Mouse (Mus musculus): ENCODE data around the gene Tas1r2. TPM values are rescaled to one million over a fixed set of nuclear protein-coding genes. Genes with fewer than 3 reads are reported as not detected.

Gene Tas1r2
- not detected for total RNA-seq (2021)
- long read RNA-seq, experiment 1: 0 reads
- long read RNA-seq, experiment 2: 0 reads

DNA sequence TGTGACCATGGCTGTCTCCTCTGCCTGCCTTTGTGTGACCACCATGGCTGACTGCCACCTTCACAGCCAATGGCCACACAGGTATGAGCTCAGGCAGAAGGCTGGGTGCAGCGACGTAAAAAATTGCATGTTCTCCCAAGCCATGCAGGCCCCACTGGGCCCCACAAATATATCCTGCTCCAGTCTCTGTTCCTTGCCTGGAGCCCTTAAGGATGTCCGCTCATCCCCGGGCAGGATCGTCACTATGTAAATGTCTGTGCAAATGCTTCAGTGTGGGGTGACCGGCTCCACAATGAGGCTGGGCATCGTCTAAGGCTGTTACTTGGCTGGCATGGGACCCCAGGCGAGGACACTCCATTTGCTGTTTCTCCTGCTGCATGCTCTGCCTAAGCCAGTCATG, at the start of gene Tas1r2:
TSS of gene Tas1r2 (plus strand) at position 301 of the 400 bp plus-strand sequence.
- intact Hi-C loops (cut with DNase I): no loop called here
- DNase-seq (ENCODE audit: extremely low spot score in 1 of 2, low spot score in 2 of 2): no peak
- TF ChIP-seq CTCF (IDR thresholded peaks at IDR 0.05): no peak
- Histone ChIP-seq H3K27ac (no peak within 1 kb of the TSS), H3K4me3 (no peak within 1 kb of the TSS)

DNA sequence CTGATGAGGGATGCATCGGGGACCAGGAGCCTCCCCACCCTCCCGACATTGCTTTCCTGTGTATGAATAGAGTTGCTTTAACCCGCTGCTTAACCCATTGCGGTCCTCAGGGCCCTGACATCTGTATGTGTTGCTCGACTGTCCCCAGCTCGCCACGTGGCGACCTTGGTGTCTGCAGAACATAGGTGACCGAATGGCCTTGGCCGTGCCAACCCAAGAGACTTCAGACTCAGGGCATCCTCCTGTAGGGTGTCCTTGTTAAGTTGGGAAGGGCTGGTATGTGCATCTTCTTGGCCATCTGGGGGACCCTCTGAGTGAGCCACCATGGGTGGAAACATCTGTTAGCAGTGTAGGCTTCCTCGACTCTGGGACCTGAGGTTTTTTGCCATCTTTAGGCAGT, 48.1 kb upstream of the Tas1r2 start:
- no peak for TF ChIP-seq CTCF (IDR thresholded peaks at IDR 0.05)
- Histone ChIP-seq H3K4me3 (no peak overlapping the region), H3K27ac (no peak overlapping the region)
- intact Hi-C loops (cut with DNase I): no loop called here
- DNase-seq (ENCODE audit: extremely low spot score in 1 of 2, low spot score in 2 of 2): no peak

DNA sequence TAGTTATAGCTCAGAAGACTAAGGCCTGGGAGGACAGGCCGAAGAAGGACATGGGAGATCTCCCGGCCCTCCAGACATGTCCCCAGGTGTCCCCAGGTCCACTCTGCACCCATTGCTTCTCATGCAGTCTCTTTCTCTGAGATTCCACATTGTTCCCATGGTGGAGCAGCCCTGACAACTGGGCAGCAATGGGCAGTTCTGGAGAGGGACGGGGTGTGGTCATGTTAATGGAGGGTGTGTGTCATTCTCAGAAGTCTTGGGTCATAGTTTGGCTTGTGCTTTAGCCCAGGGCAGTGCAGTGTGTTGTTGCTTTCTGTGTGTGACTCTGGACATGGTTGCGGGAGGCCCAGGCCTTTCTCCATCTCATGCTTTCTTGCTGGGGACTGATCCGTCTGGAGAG, 46.6 kb upstream of the Tas1r2 start:
- H3K27ac ChIP-seq: no peak overlapping the region
- intact Hi-C loops (cut with DNase I): no loop called here
- no peak overlapping the region for H3K4me3 ChIP-seq
- DNase-seq (ENCODE audit: extremely low spot score in 1 of 2, low spot score in 2 of 2): no peak
- TF ChIP-seq CTCF (IDR thresholded peaks at IDR 0.05): no peak

DNA sequence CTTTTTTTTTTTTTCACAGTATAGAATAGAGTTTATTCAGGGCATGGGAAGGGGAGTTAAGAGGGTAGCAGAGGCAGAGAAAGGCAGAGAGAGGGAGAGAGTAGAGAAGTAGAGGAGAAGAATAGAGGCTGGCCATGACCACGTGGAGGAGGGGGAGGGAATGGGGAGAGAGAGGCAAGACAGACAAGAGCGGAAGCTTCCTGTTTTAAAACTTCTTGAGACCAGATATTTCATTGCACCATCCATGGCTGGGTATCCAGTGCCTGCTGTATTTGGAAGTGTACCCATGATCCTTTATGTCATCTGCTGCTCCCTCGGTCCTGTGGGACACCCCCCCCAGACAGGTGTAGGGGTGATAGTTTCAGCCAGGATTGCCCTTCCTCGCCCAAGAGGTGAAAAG, 44.4 kb upstream of the Tas1r2 start:
- intact Hi-C loops (cut with DNase I): no loop called here
- Histone ChIP-seq H3K27ac (no peak overlapping the region), H3K4me3 (no peak overlapping the region)
- no peak for DNase-seq (ENCODE audit: extremely low spot score in 1 of 2, low spot score in 2 of 2)
- TF ChIP-seq CTCF (IDR thresholded peaks at IDR 0.05): no peak

DNA sequence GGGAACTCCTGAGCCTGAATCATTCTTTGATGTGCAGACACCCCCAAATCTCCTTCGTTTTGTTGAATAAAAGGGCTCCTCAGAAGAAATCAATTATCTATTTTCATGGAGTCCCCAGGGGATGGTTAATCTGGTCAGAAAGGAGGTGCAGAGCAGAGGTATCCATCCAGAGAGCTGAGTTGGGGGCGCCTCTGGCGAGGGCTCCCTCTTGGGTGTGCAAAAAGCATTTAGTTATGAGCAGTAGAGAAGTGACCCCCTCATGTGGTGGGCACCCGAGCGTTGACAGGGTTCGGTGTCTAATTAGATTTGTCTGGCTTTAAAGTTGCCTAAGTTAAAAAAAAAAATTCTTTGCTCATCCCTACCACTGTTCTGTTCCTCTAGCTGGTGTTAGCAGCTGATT, 42.4 kb upstream of the Tas1r2 start:
- Histone ChIP-seq H3K4me3 (no peak overlapping the region), H3K27ac (no peak overlapping the region)
- intact Hi-C loops (cut with DNase I): loop anchor here (2.0 kb wide), 2 partner anchors 36 to 140 kb away; no protein-coding TSS in a partner anchor
- TF ChIP-seq CTCF (IDR thresholded peaks at IDR 0.05): no peak
- no peak for DNase-seq (ENCODE audit: extremely low spot score in 1 of 2, low spot score in 2 of 2)

DNA sequence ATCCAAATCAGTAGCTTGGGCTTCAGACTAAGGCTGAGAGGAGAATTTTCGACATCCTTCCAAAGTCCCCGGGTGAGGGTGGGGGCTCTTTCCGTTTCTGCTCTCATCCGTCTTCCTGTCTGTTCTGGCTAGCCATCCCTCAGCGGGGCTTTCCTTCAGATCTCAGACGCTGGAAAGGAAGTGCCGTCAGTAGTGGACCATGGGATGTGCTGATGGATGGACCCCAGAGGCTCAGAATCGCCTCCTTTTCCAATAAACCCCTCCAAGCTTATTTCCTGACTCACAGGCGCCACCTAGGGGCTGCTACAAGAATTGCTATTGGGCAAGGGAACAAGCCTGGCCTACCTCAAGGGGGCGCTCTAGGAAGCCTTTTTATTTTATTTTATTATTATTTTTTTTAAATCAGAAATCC, 41.8 kb upstream of the Tas1r2 start:
- peak; percentile 69 to 79 for DNase-seq (ENCODE audit: extremely low spot score in 1 of 2, low spot score in 2 of 2)
- no peak overlapping the region for H3K4me3 ChIP-seq
- TF ChIP-seq CTCF (IDR thresholded peaks at IDR 0.05): no peak; the same call in 1 of the 2 replicates
- H3K27ac ChIP-seq: no peak overlapping the region
- intact Hi-C loops (cut with DNase I): loop anchor here (2.0 kb wide), 2 partner anchors 37 to 141 kb away; no protein-coding TSS in a partner anchor

DNA sequence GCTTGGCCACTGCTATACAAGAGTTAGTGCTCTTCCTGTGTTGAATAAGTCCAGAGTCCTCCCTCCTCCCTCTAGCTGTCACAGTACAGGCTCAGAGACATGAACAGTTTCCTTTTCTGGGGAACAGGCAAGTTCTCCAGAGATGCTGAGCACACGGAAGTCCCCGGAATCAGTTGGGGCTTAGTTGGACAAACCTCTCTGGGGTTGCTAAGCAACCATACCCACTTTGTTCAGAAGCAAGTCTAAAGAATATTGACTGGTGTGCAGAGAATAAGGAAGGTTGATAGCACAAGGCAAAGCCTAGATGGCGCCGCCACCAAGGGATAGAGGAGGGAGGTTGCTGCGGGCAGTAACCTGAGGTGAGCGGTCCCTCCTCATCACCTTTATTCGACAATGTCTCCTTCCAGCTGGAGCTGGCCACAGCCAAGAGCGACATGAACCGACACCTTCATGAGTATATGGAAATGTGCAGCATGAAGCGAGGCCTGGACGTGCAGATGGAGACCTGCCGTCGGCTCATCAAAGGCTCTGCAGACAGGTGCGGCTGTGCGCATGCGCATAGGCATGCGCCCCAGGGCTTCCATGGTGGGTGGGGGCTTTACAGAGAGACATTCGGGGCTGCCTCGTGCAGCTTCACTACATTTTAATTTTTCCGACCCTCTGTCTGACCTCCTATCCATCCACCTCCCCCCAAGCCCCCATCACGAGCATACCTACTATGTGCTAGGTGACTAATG, 38.6 kb upstream of the Tas1r2 start:
- intact Hi-C loops (cut with DNase I): no loop called here
- no peak for DNase-seq (ENCODE audit: extremely low spot score in 1 of 2, low spot score in 2 of 2)
- no peak overlapping the region for H3K27ac ChIP-seq
- TF ChIP-seq CTCF (IDR thresholded peaks at IDR 0.05): no peak
- no peak overlapping the region for H3K4me3 ChIP-seq

DNA sequence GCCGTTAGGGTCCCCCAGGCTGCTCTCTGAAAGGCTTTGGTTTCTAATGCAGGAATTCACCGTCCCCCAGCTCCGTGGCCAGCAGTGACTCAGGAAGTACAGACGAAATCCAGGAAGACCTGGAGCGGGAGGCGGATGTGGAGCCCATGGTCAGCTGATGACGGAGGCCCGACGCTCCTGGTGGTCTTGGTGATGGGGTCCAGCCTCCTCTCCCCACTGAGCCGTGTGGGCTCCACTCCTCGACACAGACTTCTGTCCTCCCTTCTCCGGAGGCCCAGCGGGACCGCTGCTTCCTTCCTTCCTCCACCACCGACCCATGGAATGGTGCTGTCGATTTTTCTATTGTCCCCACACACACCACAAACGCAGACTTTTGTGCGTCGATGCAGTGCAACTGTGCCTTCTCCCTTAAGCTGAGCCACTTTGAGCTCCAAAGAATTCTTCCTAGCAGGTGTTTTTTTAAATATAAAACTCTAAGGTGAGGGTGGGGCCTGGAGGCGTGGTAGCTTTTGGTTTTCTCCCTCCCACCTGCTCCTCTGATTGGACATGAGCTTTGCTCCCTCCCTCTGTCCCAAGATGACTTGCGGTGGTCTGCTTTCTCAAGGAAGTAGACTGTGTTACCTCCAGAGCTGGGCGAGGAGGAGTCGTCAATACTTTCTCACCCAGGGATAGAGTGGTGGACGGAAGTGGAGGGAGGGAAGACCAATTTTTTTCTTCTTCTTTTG, 36.9 kb upstream of the Tas1r2 start:
- TF ChIP-seq CTCF (IDR thresholded peaks at IDR 0.05): no peak
- intact Hi-C loops (cut with DNase I): no loop called here
- no peak for DNase-seq (ENCODE audit: extremely low spot score in 1 of 2, low spot score in 2 of 2)
- H3K27ac ChIP-seq: no peak overlapping the region
- H3K4me3 ChIP-seq: no peak overlapping the region; the same call in 1 of the 2 replicates

DNA sequence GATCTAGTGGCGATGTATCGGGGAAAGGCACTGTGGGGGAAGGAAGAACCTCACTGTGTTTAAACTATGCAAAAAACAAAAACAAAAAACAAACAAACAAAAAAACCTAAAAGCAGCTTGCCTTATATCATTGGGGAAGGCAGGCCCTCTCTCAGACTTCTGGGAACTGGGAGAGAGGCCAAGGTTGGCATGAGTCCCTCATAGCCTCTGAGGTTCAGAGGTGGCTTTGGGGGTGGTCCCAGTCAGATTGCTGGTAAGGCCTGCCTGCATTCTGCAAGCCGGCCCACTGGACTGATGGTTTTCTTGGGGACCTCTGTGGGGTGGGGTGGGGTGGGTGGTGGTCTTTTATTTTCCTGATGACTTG, 36.4 kb upstream of the Tas1r2 start:
- Histone ChIP-seq H3K27ac (no peak overlapping the region), H3K4me3 (no peak overlapping the region)
- TF ChIP-seq CTCF (IDR thresholded peaks at IDR 0.05): no peak
- intact Hi-C loops (cut with DNase I): no loop called here
- no peak for DNase-seq (ENCODE audit: extremely low spot score in 1 of 2, low spot score in 2 of 2)

DNA sequence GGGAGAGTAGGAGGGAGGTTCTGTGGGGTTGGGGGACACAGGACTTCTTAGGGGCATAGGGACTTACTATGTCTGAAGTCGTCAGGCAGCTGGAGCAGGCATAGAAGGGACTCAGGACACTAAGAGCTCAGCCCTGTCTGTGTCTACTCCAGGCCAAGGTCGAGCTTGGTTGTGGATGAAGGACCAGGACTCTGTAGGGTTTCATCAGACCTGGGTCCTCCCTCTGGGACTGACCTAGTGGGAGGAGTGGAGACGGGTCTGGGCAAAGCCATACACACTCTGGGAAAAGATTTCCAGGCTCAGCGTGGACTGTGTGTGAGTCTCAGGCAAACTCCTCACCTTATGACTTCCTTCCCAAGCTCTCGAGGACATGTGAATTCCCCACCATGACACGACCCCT, 33.6 kb upstream of the Tas1r2 start:
- TF ChIP-seq CTCF (IDR thresholded peaks at IDR 0.05): no peak
- H3K4me3 ChIP-seq: no peak overlapping the region
- H3K27ac ChIP-seq: no peak overlapping the region
- intact Hi-C loops (cut with DNase I): no loop called here
- DNase-seq (ENCODE audit: extremely low spot score in 1 of 2, low spot score in 2 of 2): no peak

DNA sequence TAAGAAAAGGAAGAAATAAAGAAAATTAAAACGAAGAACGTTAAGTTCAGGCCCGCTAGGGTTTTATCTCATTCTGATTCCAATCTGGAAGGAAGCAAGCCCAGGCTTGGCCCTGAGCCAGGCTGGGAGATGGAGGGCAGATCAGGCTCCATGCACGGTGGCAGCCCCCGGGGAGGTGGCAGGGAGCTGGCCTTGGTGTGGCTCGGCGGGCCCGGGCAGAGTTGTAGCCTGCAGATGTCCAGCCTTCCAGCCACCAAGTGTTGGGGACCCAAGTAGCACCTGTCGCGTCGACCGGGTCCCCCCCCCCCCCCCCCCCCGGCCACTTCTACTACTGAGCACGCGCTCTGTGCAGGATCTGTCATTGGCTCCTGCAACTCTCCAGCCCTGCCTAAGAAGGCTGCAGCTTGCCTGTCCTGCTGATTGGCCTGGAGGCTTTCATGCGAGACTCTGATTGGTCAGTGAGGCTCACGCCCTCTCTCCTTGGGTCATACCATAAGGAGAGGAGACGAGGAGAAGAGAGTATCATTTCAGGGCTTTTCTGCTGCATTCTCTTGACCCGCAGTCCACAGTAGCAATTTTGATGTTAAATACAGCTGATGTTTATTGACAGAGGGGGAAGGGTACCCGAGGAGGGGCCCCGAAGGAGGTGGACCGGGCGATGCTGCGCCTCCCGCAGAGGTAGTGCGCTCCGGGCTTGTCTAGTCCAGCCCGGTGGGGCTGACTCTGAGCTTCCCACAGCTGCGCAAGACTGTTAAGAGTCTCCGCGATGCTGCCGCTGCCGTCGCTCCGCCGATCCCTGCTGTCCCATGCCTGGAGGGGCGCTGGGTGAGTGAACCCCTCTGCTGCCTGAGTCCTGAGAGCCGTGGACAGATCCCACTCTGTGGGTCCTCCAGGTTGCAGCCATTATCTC, 30.7 kb upstream of the Tas1r2 start, which contains the start of gene Aldh4a1:
TSS of gene Aldh4a1 (plus strand) at position 494 of the 910 bp plus-strand sequence.
- H3K27ac ChIP-seq: peak within 1 kb of the TSS; percentile 100
- DNase-seq (ENCODE audit: extremely low spot score in 1 of 2, low spot score in 2 of 2): peak; percentile 79 to 87
- H3K4me3 ChIP-seq: peak within 1 kb of the TSS; percentile 67
- TF ChIP-seq CTCF (IDR thresholded peaks at IDR 0.05): peak; percentile 3
- intact Hi-C loops (cut with DNase I): no loop called here
